Mouse (Mus musculus): Measurements from ENCODE around the gene Arhgef18. TPM values are rescaled to one million over a fixed set of nuclear protein-coding genes. Genes with fewer than 3 reads are reported as not detected.

Gene Arhgef18
- polyA plus RNA-seq, 1 experiment from 2014 or later, result 4.9 TPM

Other genes with a start within 250 kb of the Arhgef18 start
- 47.7 and 52.0 TPM in 2 replicates for gene Insr, start 113.4 kb upstream of the Arhgef18 start, polyA plus RNA-seq (2015; fragmentation: Nextera tagmentation; extraction: Ambion mirVana)
- gene A430078G23Rik, start 39.6 kb upstream of the Arhgef18 start, polyA plus RNA-seq (2015; fragmentation: Nextera tagmentation; extraction: Ambion mirVana), result 0.14 TPM in 1 of 2 replicates, not detected in the other
- gene Pex11g, start 74.7 kb downstream of the Arhgef18 start, polyA plus RNA-seq (2015; fragmentation: Nextera tagmentation; extraction: Ambion mirVana), result 4.9 and 7.2 TPM in 2 replicates
- gene Tex45, start 77.9 kb downstream of the Arhgef18 start, polyA plus RNA-seq (2015; fragmentation: Nextera tagmentation; extraction: Ambion mirVana), result not detected in 2 replicates
- 30.7 and 32.0 TPM in 2 replicates for gene Zfp358, start 100.1 kb downstream of the Arhgef18 start, polyA plus RNA-seq (2015; fragmentation: Nextera tagmentation; extraction: Ambion mirVana)
- 46.1 and 46.7 TPM in 2 replicates for gene Mcoln1, start 107.5 kb downstream of the Arhgef18 start, polyA plus RNA-seq (2015; fragmentation: Nextera tagmentation; extraction: Ambion mirVana)
- gene Pnpla6, start 122.4 kb downstream of the Arhgef18 start, polyA plus RNA-seq (2015; fragmentation: Nextera tagmentation; extraction: Ambion mirVana), result 16.6 and 18.0 TPM in 2 replicates
- gene C330021F23Rik, start 175.0 kb downstream of the Arhgef18 start, polyA plus RNA-seq (2015; fragmentation: Nextera tagmentation; extraction: Ambion mirVana), result 5.5 and 7.2 TPM in 2 replicates
- gene Camsap3, start 194.3 kb downstream of the Arhgef18 start, polyA plus RNA-seq (2015; fragmentation: Nextera tagmentation; extraction: Ambion mirVana), result 1.9 TPM in 2 replicates
- gene Xab2, start 228.3 kb downstream of the Arhgef18 start, polyA plus RNA-seq (2015; fragmentation: Nextera tagmentation; extraction: Ambion mirVana), result 32.8 TPM in 2 replicates
- gene Pet100, start 228.5 kb downstream of the Arhgef18 start, polyA plus RNA-seq (2015; fragmentation: Nextera tagmentation; extraction: Ambion mirVana), result 97.0 and 108 TPM in 2 replicates
- 0.11 TPM in 1 of 2 replicates, not detected in the other for gene Pcp2, start 232.5 kb downstream of the Arhgef18 start, polyA plus RNA-seq (2015; fragmentation: Nextera tagmentation; extraction: Ambion mirVana)
- 45.6 and 51.8 TPM in 2 replicates for gene Stxbp2, start 237.9 kb downstream of the Arhgef18 start, polyA plus RNA-seq (2015; fragmentation: Nextera tagmentation; extraction: Ambion mirVana)